Mouse (Mus musculus): ENCODE measurements at regions not wholly inside any gene's neighbourhood (a gene's known extent, or its start where the extent isn't known, plus 50 kb on each side); places are given as distances from the start of the nearest gene placed in this dataset.

DNA sequence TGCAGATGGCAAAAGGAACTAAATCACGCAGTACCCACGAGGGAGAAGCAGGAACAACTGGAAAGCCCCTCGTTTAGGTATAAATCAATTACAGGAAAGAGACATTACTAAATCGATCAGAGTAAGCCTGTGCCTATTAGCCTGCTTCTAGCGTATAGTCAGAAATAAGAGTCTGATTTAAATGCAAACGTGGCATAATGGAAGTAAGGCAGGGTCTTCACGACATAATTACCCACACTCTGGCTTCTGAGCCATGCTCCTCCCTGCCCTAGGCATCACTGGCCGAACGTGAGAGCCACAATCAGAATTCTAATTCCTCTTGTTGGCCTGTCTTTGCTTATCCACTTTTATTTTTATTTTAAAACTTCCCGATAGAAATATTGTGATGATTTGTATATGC, 139.0 kb upstream of the Ogfrl1 start:
- no peak for TF ChIP-seq CTCF (conservative IDR thresholded peaks at IDR 0.05; ENCODE audit: low read length)
- no peak for TF ChIP-seq NANOG (IDR thresholded peaks at IDR 0.05; ENCODE audit: borderline replicate concordance, low read length)
- no peak for TF ChIP-seq POU5F1 (IDR thresholded peaks at IDR 0.05; ENCODE audit: borderline replicate concordance, low read length)
